Mouse (Mus musculus) kidney, postnatal 36 days (tissue): ENCODE measurements at regions not wholly inside any gene's neighbourhood (a gene's known extent, or its start where the extent isn't known, plus 50 kb on each side); places are given as distances from the start of the nearest gene placed in this dataset.

Experiments
- DNase-seq, 2 experiments: peaks; one replicate each; pipeline ENCODE4 v3.0.0; 2021 to 2022; ENCODE audit warnings: mixed read lengths in 2 of 2

DNA sequence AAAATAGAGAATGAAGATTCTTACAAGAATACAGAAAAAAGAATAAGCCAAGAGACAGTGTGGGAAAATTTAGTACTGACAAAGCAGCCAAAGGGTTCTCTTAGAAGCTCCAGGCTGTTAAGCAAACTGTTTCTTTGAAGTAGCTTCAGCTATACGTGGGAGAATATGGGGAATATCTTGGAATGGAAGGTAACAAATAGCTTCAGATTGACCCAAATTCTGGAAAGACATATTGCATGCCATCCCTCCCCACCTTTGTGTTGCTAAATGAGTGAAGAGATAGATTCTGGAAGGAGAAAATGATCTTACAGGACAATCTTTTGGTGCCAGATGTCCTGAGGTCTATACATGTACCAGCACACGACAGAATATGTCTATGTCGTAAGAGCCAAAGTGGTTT lies 591.9 kb upstream of the Cdh6 start:
- no peak for DNase-seq

DNA sequence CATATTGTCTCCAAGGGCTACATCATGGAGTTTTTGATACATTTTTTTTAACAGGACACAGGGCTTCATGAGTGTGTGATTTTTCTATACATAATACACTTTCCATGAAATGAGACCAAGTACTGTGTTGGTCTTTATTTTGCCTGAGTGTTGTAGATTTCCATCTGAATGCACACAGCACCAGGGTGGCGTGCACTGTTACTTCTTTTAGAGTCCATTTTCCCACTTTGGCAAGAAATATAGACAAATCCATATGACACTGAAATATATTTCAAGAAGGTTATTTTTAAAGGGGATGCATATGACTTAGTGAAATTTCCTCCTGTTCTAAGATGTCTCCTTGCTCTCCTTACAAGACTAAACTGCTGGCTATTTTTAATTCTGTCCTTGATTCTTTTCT lies 591.1 kb upstream of the Cdh6 start:
- no peak for DNase-seq

DNA sequence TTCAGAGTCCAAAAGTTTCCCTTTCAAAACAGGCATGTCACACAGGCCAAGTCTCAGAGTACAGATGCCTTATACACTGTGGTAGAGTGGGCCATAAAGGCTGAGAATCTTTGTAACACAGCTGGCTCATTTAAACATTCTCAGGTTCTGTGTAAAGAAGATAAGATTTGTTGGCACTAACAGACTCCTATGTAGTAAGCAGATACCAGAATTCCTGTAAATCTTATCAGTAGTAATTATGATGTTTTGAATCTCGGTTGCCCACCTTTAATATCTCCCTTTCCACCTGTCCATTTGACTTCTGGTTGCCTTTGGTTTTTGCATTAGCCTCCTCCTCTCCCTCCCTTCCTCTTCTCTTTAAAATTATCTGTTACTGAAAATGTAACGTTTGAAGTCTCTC lies 573.1 kb upstream of the Cdh6 start:
- no peak for DNase-seq

DNA sequence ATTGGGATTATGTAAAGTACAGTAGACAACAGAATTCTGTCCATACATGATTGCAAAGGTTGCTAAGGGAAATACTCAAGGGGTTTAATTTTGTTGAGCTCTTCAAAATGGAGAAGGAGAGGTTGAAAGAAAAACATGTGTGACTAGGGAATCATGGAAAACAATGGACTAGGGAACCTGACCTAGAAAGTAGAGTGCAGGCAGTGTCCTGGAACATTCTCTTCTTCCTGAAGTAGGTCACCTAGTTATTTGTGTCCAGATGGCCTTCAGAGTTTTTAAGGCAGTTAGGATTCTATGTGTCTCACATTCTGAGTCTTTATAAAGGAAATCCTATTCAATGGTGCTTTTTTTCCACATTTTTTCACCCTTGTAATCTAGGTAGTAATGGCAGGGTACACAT lies 532.8 kb upstream of the Cdh6 start:
- DNase-seq = no peak

DNA sequence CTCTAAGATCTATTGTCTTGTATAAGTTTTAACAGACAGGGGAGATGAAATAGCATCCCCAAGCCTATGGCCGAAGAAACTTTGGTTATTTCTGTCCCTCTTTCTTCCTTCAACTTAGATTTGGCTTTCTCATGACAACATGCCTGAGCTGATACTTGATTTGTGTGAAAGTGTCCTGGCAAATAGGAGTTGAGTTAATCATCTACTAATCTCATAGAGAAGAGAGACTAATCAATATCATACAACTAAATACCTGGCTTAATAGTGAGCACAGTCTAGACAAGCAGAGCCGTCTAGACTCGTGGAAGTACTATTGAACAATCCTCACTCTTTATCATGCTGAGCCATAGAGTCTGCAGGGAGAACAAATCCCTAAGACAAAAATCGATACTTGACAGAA lies 531.7 kb upstream of the Cdh6 start:
- DNase-seq = no peak

DNA sequence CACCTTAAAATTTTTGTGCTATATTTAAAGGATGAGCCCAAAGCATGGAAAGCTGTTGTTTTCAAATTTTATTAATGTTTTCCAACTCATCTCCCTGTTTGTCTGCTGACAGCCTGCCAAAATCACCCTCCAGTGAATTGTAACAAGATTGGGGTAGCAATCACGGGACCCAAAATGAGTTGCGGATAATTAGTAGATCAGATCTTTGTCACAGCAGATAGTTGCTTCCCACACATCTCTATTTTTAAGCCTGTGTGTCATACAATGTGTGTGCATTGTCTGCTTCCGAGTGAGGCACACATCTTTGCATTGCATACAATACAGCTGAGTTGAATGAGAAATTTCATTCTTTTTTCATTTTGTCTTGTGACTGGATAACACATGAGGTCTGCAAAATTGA lies 494.7 kb upstream of the Cdh6 start:
- no peak for DNase-seq

DNA sequence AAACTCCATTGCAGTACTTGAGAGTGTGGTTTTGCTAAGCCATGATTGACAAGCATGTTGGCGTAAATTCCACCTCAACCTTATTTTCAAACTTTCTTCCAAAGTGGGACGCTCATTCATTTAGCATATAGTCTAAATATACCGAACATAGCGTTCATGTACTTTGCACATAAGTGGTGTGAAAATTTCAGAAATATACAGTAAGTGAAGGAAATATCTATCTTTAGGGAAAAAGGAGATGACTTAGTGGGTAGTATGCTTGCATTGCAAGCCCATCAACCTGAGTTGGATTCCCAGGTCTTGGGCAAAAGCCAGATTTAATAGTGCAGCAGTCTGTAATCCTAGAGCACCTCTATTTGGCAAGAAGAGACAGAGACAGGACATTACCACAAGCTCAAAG lies 493.8 kb upstream of the Cdh6 start:
- no peak for DNase-seq

DNA sequence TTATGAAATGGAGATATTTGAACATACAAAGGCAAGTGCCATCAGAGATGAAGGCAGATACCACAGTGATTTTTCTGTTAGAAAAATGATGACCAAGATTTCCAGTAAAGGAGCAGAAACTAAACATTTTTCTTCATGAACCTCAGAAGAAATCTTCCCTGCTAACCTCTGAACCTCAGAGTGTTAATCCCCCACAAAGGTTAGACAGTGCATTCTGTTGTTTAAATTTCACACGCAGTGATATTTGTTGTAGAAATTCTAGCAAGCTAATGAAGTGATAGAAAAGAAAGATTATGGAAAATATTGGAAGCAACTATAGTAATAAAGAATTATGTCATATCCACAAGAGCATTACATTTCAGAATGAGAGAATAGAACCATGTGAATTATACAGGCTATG lies 488.8 kb upstream of the Cdh6 start:
- no peak for DNase-seq

DNA sequence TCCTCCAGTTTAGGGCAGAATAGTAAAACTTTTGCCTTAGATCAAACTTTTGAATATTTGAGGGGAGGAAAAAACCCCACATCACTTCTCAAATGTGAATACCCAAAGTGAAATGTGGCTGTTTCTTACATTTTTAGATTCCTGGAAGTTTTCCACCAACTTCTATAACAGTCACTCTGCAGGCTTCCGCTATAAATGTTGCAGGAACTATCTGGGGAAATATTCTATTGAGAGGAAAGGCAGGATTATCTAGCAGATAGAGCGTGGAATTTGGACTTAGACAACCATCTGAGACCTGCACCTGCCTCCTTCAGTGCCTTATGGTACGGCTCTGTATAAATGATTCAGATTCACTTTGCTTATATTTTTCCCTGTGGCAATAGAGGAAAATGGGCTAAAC lies 481.6 kb upstream of the Cdh6 start:
- DNase-seq = no peak

DNA sequence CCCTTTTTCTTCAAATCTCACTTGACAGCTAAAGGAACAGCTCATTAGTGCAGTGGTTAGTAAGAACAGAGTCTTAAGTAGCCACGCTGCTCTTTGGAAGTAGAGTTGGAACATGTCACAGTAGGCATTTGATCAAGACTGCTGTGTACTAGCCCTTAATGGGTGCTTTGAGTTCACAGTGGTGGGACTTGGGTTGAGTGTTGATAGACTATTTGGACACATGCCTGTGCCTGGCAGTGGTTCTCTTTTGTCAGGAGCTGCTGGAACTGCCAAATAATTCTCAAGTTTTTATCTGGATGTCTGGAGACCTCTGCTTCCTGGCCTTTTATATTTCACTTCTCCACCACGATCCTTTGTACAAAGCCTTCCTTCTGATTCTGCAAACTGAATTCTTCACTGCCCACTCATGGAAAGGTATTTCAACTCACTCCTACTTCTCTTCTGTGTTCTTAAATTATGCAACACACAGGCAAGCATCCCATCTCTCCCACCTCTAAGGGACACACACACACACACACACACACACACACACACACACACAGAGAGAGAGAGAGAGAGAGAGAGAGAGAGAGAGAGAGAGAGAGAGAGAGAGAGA lies 462.0 kb upstream of the Cdh6 start:
- DNase-seq = no peak

DNA sequence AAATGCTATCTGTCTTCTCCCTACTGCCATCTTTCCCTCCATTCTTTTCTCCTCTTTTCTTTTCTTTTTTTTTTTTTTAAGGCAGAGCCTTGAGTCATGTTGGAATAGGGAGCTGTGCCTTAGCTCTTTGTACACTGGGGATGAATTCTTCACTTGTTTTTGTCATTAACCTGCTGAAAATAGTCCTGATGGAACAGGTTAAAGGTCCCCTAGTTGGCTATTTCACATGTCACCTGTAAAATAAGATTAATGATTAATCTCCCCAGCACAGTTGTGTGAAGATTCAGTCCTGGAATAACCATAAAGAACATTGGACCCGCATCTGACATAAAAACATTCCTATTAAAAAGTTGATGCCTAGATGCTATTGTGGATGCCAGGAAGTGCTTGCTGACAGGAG lies 428.7 kb upstream of the Cdh6 start:
- DNase-seq = peak in 1 of 2 experiments; percentile 19

DNA sequence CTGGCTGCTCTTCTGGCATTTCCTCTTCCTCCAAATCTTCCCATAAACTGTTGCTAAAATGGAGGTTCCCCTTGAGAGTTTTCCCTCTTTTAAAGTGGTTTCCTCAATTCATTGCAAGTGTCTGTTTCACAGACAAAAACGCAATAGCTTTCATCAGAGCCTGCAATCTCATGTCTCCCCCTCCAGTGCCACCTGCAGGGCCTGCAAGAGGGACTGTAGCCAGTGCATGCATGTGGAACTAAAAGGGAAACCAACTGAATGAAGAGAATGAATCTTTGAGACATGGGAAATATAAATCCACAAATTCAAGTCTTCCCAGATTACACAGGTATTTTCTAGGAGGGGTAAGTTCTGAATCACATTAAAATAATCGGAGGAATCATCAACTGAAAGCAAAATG lies 424.4 kb upstream of the Cdh6 start:
- no peak for DNase-seq

DNA sequence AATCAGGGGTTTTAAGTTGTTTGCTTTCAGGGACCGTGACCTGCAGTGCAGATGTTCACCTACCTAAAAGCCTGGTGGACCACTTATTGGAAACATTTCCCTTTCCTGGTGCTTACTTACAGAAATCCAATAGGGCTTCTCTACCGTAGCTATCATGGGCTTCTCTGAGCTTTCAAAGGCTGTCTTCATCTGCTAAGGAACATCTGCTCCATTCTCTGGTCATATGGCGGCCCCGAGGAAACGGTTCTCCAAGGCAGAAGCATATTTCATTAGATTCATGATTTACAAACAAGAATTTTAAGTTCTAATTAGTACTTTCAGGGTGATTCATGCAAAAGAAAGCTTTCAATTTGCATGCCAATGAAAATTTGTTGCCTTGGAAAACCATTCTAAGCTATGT lies 420.3 kb upstream of the Cdh6 start:
- DNase-seq = no peak

DNA sequence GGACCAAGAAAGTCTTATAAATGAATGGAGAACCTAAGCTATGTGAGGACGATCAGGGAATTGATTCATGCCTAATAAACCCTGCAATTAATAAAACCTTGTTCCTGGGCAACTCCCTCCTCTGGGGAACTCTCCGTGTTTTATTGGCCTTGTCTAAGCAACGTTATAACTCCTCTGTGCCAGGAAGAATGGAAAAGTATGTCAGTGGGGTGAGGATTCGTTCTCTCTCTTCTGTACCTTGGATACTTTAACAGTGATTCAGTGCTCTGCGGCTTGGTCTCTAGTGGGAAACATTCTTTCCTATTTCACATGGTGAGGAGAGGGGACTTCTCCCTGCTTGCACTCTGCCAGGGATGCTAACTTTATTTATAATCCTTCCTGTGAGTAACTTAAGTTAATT lies 417.4 kb upstream of the Cdh6 start:
- no peak for DNase-seq

DNA sequence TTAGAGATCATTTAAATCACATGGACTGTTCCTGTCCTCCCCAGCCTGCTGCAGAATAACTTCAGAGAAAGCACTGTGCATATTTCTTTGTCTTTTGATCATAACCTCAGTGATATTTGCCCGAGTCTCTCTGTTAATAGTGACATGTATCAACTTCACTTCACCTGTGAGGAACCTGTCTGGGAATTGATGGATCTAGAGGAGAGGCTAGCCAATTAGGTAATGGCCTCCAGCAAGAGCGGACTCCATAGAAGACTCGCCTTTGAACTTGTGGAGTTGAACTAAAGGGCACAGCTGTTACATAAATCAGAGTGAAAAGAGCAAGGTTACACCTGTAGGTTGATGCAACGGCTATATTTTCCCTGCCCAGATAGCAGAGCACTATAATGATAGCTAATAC lies 409.8 kb upstream of the Cdh6 start:
- DNase-seq = no peak

DNA sequence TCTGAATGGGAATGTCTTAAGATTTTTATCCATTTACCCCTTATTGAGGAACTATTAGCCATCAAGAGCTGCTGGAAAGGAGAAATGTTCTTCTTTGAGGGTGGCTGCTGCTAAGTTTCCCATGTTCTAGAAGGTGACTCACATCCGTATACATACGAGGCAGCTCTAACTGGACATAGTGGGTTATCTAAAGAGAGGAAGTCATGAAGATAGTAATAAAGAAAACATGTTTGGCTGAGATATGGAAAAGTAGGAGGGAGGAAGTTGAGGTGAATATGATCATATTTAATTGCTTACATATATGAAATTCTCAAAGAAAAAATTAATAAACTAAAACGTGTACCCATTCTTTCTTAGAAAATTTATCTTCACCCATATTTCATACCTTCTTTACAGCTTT lies 408.7 kb upstream of the Cdh6 start:
- DNase-seq = no peak

DNA sequence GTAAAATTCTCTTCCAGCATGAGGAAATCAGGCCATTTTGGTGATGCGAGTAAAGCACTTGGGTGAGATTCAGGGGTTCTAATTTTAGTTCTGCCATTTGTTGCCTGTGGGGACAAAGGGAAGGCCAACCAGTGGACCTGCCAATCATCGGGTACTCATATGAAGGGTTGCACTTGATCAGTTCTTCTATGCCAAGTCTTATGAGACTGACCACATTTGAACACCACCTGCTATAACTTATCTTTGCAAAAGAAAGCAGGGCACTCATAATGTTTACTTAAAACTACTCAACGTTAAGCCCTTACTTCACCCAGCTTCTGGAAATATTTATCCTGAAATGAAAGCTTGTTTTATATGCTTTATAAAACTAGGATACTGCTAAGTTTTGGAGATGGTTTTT lies 400.1 kb upstream of the Cdh6 start:
- no peak for DNase-seq

DNA sequence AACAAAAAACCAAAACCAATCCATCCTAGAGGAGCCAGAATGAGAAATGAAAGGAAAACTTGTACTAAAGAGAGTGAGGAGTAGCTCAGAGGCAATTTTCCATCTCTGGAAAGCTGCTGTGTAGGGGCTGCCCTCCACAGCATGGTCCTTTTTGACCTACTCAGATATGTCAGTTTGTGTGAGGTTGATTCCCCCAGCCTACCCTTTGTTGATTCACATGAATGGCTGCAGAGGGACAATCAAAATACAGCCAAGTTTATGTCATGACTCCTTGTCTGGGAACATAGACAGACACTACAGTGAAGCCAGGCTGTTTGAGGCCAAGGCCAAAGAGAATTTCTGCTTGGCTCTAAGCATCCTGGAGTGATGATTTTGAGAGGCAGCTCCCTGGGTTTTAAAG lies 387.4 kb upstream of the Cdh6 start:
- no peak for DNase-seq

DNA sequence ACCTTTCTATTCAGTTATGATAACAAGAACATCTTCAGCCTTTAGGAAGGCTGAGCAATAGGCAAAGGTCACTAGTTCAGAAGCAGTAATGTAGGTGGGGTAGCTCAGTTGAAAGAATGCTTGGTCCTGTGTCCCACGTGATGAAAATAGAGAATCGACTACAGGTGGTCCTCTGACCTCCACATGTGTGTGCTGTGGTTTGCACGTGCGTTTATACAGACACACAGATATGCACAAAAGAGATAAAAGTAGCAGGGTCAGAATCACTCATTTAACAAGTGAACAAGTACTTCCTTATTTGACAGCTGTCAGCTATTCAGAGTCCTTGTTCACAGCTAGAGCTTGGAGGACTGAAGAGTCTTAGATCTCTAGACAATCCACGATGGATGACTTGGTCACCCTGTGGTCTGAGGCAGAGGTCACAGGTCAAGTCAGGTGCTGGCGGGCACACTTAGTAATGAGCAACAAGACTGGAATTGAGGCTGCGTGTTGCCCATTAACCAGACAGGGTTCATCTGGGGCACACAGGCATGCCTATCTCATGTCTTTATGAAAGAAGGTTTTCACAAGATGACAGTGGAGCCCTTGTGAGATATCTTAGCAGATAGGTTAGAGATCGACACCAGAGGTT lies 375.8 kb upstream of the Cdh6 start:
- DNase-seq = peak in 1 of 2 experiments; percentile 5

DNA sequence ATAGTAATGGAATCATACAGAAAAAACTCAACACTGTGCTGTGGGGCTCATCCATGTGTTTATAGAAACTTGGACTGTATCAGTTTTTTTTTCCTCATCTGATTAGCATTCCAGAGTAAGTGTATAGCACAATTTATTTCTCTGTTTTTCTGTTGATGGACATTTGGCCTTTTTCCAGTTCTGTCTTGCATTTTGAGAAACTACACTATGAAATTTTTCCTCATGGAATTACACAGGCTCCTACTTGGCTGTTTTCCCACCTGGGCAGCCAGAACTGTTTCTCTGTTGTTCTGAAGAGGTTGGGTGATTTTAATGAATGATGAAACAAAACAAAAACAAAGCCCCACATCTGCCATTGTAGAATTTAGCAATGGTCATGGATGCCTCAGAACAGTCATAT lies 366.6 kb upstream of the Cdh6 start:
- DNase-seq = no peak

DNA sequence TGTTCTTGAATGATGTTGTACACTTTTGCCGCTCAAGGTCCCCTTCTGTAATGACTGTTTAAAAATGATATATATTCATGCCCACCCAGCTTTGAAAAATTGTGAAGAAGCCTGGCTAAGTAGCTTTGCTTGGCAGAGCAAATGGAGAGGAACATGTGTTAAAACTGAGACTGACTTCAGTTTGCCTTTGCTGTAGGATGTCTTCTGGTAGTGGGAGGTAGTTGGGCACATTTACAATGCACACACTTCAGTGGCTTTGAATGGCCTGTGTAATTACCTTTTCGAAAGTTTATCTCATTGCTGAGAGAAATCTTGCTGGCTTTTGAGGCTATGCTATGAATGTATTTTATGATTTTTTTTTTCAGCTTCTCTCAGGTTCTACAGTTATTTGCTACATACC lies 360.5 kb upstream of the Cdh6 start:
- DNase-seq = no peak

DNA sequence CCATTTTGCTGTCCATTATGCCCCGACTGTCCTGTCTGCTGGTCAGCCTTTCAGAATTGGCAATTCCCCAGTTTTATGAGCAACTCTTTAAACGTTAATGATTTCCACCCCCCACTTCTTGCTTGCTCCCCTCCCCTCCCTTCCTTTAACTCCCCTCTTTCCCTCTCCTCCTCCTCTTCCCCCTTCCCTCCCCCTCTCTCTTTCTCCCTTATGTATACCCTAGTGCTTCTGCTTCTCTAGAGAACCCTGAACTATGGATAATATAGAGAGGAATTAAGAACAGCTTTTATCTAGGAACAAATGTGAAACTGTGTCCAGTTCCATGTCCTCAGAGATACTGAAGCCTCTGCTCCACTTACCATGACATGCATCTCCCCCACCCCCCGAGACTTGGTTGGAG lies 356.5 kb upstream of the Cdh6 start:
- DNase-seq = no peak

DNA sequence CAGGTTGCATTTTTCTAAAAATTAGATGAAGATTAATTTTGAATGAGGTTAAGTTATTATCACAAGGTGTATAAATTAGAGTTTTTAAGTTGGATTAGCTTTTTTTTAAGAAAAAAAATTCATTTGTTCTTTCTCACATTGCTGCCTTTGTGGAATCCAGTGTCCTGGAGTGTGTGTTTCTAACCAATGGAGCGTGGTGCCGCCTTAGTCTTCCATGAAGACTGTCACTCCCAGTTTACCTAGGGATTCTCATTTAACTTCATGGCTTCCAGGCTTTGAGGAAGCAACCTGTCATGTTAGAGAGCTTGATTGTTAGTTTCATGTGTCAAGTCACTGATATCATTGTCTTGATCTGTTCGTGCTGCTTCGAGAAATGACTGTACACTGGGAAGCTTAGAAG lies 355.6 kb upstream of the Cdh6 start:
- no peak for DNase-seq
